Mouse (Mus musculus) adrenal gland, adult (tissue): ENCODE measurements around the gene Map3k11.

ENCODE experiments used
- DNase-seq, 2 experiments: peaks; one replicate each; pipeline ENCODE4 v3.0.0; 2022 to 2023; ENCODE audit warnings: low spot score in 1 of 2; ENCODE audit not compliant: inconsistent age in 2 of 2

The Map3k11 gene

GRCm38 (mm10) chr19:5688200-5689087, at the start of gene Map3k11, which contains the start of gene Pcnx3:
Map3k11 (plus strand) TSS chr19:5688742.
Pcnx3 (minus strand) TSS chr19:5688908.
- DNase-seq, result peak; percentile 99

GRCm38 (mm10) chr19:5640339-5640738, 48.2 kb upstream of the Map3k11 start:
- peak in 1 of 2 experiments; percentile 57 for DNase-seq

- peak in 1 of 2 experiments; percentile 37 for DNase-seq
Measured at GRCm38 (mm10) chr19:5641021-5641420, 47.5 kb upstream of the Map3k11 start.

- DNase-seq, result no peak
Measured at GRCm38 (mm10) chr19:5641641-5642040, 46.9 kb upstream of the Map3k11 start.

- no peak for DNase-seq
Measured at GRCm38 (mm10) chr19:5645280-5645679, 43.3 kb upstream of the Map3k11 start.

GRCm38 (mm10) chr19:5646731-5647330, 41.7 kb upstream of the Map3k11 start:
- DNase-seq, result peak in 1 of 2 experiments; percentile 37

GRCm38 (mm10) chr19:5647791-5648190, 40.8 kb upstream of the Map3k11 start:
- peak in 1 of 2 experiments; percentile 34 for DNase-seq

- DNase-seq, result peak; percentile 91 to 96
Measured at GRCm38 (mm10) chr19:5648401-5649297, 39.9 kb upstream of the Map3k11 start.

GRCm38 (mm10) chr19:5649298-5649741, 39.2 kb upstream of the Map3k11 start:
- no peak for DNase-seq

- no peak for DNase-seq
Measured at GRCm38 (mm10) chr19:5651502-5652274, 36.9 kb upstream of the Map3k11 start.

- no peak for DNase-seq
Measured at GRCm38 (mm10) chr19:5652570-5652969, 36.0 kb upstream of the Map3k11 start.

GRCm38 (mm10) chr19:5653969-5654719, 34.4 kb upstream of the Map3k11 start:
- peak; percentile 63 to 81 for DNase-seq

GRCm38 (mm10) chr19:5654720-5655298, 33.7 kb upstream of the Map3k11 start:
- no peak for DNase-seq

- DNase-seq, result peak; percentile 54 to 79
Measured at GRCm38 (mm10) chr19:5660942-5661751, 27.4 kb upstream of the Map3k11 start.

GRCm38 (mm10) chr19:5662310-5662709, 26.2 kb upstream of the Map3k11 start:
- no peak for DNase-seq

- peak; percentile 97 to 99 for DNase-seq
Measured at GRCm38 (mm10) chr19:5662981-5663913, 25.3 kb upstream of the Map3k11 start, which contains the start of gene Sipa1. Sipa1 (minus strand) TSS chr19:5663707.

- no peak for DNase-seq
Measured at GRCm38 (mm10) chr19:5664669-5665257, 23.8 kb upstream of the Map3k11 start.
